Mouse (Mus musculus) retina, adult 2 months (tissue): ENCODE data around the gene Abl2.

ENCODE experiments used
- DNase-seq: peaks from one replicate; pipeline ENCODE4 v3.0.0-alpha.2; 2012; ENCODE audit warnings: low read depth, low spot score

The Abl2 gene

DNA sequence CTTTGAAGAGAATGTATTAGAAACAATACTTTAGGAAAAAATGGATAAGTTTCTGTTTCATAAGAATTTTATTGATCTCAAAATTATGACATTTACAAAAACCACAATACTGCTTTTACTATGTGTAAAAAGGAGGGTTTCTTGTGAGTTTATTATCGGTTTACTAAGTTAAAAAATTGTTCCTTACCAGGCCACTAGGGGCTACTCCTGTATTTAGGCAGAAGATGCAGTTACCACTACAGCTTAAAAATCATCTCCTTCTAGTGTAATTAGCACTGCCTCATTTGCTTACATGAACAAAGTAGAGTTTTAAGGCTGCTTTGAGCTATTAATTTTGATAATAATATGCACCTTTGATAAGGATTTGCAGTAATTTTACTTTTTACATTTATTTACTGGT lies 25.6 kb downstream of the Abl2 start:
- DNase-seq, result no peak

DNA sequence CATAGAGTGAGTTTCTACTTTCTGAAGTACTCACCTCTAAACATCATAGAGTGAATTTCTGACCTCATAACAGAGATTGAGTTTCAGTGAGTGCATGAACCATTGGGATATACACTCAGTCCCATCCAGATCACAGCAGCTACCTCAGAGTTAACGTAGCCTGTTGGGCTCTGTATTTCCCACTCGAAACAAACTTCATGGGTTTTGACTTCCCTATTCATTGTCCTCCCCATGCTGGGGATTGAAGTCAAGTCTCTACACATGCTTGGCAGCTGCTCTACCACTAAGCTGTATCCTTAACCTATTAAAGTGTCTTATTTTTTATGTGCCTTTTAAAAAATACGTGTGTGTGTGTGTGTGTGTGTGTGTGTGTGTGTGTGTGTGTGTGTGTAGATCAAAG lies 26.9 kb downstream of the Abl2 start:
- no peak for DNase-seq

DNA sequence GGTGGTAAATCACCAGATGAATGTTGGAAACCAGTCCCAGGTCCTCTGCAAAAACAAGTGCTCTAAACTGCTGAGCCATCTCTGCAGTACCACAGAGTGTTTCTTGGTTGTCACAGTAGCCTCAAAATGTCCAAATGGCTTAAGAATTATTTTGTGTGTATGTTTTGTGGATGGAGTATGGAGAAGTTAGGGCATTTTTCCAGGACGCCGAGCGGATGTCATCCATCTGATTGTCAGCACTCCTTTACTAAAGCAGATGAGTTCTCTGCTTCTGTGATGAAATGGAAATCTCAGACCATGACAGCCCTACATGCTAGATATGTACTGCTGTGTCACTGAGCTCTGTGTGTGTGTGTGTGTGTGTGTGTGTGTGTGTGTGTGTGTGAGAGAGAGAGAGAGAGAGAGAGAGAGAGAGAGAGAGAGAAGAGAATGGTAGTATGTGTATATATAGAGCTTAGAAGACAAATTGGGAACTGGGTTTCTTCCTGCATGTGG lies 31.3 kb downstream of the Abl2 start:
- no peak for DNase-seq

DNA sequence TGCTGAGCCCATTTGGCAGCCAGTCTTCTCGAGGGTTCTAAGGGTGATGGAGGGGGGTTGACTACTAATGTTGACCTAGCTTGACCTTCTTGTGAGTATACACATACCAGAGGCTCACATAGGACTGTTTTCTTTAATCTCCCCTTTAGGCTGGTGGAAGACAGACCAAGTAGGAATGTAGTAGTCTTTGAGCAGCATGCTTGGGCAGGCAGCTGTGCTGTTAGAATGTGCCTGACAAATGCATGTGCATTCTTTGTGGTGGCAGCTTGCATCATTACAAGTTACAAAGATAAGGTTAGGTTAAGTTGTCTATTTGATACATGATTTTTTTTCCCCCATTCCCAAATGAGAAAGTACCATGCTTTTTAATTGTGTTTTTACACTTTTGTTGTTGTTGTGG lies 31.8 kb downstream of the Abl2 start:
- no peak for DNase-seq

DNA sequence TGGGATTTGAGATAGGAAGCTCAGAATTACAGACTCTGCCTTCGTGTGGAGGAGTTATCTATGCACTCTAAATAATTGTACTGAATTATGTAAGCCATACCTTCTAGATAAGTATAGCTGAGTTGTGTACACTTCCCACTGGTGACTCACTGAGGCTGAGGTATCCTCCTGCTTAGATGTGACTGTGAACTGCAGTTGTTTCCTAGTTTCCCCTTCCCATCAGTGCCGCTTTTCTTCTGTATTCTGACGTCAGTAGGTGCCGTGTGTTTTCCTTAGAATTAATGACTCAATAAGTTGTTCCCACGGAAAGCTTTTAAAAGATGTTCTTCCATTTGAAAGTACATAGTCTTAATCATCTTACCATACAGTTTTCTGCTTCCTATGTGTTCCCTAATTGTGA lies 34.7 kb downstream of the Abl2 start:
- DNase-seq, result no peak

DNA sequence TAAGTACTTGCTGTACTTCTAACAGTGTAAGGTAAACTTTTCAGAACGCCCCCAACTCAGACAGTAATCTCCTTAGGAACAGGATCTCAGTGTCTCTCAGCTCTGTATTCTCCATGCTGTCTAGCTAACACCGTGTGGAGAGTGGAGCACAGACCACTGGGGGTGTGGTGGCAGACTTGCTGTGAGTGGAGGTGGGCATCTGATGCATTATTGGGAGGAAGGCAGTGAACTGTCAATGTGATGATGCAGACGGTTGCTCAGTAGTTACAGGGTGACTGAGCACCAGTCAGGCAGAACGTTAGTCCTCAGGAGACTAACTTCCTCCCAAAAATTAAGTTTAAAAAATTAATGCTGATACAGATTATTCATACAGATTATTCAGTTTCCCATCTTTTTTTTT lies 38.5 kb downstream of the Abl2 start:
- DNase-seq, result no peak

DNA sequence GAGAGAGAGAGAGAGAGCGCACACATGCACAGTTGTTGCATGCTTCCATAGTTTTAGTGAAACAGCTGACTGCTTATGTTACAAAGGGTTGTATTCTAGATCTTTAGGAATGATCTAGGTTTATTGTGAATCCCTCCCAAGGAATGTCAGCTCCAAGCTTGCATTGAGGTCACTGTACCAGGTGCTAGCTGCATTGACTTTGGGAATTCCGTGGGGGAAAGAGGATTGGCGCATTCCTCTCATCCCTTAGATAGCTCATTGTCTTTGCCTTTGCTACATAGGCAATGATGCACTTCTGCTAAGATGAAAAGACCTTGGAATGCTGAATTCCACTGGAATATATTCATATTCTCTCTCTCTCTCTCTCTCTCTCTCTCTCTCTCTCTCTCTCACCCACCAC lies 44.0 kb downstream of the Abl2 start:
- DNase-seq, result no peak

DNA sequence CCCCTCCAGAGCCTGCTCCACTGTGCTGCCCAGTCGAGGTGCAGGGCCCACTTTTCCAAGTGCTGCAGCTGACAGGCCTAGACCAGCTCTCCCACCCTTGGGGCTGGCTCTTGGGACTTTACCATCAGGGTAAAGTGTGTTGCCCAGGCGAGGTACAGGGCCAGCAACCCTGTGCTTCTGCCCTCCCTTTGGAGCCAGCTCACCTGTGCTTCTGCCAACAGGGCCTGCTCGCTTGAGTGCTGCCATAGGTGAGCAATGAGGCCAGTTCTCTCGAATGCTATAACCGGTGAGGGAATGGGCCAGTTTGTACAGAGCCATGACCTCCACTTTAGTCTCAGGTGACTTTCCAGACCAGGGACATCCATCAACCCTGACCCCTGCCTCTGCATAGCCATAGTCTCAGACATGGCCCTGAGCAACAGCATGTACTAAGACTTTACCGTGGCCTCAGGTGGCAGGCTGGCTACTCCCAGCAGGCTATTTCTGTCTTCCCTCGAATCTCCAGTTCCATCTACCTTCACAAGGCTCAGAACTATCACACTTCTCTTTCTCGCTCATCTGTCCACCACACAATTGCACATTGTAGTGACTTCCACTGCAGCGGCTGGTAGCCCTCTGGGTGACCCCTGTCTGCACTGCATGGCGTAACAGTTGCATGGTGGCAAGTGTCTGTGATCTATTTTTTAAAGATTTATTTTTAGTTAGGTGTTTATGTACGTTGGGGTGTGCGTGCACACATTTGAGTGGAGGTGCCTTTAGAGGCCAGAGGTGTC lies 46.7 kb downstream of the Abl2 start:
- DNase-seq, result no peak

DNA sequence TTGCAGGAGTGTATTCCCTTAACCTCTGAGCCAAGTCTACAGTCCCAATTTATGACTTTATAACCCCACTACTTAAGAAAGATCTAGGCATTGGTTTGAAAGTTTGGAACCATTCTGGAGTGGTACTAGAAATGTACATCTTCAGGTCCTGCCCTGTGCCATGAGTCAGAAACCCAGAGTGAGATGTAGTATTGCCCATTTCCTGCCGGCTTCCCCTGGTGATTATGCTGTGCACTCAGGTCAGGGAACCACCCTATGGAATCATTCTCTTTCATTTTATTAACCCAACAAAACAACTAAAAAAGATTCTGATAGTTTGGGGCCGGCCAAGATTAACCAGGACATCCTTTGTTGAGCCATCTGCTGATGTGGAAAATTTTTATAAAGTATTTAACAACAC lies 47.4 kb downstream of the Abl2 start:
- DNase-seq, result no peak

DNA sequence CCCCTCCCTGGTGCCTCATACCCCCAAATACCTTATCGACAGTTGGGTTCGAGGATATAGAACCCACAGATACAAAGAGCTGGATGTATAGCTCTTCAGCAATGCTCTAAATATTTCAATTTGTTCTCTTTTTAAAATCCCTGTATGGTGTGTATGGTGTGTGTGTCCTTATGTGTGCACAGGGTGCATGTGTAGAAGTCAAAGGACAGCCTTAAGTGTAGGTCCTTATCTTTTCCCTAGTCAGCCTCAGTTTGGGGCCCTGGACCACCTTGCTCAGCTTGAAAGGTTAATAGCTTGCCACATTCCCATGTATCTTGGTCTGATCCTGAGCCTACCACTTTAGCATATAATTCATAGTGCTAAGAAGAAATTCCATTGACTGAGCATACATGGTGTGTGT lies 49.9 kb downstream of the Abl2 start:
- no peak for DNase-seq

DNA sequence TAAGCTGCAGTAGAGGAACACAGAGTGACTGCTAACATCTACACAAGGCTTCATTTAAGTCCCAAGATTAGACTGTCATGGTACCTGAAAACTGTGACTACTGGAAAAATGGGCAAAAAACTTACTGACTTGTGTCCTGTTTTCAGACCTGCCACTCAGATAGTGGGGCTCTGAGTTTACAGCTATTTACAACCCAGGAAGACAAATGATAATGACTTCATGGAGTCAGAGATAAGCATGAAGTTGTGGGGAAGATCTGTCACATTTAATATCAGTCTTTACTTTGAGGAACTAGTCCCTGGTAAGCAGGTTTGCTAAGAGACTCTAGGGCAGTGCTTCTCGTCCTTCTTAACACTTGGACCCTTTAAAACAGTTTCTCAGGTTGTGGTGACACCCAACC lies 51.7 kb downstream of the Abl2 start:
- DNase-seq, result no peak

DNA sequence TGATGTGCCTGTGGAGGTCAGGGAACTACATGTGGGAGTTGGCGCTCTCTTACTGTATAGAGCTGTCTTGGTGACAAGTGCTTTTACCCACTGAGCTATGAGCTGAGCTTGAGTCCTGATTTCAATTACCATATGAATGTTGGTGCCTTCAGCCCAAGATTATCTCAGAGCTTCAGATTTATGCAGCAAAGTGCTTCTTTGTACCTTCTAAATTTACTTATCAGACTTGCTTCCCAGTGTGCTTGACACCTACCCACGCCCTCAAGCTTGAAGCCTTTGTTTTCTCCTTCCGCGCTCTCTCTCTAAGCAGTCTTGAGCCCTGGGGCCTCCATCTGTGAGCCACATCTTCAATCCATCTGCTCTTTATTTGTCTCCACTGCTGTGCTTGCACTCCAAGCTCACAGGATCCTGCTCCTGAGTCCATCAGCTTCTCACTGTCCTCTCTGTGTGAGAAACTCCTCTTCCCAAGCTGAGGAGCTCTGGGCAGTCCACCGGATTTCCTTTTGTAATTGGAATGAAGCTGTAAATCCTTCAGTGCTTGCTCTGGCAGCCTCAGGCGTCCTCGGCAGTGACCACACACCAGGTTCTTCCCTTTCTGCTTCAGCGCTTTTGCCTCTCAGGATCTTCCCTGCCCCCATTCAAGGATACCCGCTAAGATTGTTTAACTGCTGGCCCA lies 55.4 kb downstream of the Abl2 start:
- DNase-seq, result no peak

DNA sequence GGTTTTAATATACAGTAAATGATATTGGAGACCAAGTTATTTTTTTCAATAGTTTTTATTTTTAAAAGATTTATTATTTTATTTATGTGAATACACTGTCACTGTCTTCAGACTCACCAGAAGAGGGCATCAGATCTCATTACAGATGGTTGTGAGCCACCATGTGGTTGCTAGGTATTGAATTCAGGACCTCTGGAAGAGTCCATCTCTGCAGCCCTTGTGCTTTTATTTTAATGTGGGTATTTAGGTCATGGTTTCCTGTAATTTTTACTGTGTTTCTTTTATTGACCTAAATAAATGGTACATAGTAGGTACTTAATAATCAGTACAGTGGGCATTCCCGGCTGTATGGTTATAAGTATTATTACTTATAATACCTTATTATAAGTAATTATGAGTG lies 56.1 kb downstream of the Abl2 start:
- DNase-seq, result no peak

DNA sequence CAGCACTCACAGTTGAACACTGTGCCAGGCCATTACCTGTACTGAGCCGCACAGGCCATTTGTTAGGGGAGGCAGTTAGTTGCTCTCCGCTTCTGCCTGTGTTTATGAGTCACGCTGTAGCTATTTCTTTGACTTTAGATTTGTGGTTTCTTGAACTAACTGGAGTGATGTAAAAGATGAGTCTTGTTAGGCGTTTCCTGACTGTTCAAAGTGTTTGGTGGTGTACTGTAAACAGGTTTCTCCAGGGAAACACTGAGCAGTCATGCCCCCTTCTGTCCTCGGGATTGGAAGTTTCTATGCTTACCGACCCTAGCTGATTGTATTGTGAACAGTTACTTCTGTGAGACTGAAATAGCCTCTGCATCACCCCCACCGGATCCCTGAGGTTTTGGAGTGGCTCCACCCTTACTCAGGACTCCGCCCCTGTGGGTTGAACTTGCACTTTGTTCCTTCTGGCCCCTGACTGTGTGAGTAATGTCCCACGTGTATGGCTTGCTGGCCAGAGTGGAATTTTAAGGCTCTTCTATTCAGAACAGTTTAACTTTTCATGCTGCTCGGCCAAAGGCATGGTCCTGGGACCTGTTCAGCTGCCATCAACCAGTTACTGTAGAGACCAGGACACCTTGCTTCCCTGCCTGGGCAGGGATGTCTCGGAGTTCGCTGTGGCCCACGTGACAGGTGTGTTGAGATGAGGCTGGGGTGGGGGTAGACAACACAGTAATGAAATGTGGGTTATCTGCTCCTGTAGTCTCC lies 57.0 kb downstream of the Abl2 start:
- no peak for DNase-seq

DNA sequence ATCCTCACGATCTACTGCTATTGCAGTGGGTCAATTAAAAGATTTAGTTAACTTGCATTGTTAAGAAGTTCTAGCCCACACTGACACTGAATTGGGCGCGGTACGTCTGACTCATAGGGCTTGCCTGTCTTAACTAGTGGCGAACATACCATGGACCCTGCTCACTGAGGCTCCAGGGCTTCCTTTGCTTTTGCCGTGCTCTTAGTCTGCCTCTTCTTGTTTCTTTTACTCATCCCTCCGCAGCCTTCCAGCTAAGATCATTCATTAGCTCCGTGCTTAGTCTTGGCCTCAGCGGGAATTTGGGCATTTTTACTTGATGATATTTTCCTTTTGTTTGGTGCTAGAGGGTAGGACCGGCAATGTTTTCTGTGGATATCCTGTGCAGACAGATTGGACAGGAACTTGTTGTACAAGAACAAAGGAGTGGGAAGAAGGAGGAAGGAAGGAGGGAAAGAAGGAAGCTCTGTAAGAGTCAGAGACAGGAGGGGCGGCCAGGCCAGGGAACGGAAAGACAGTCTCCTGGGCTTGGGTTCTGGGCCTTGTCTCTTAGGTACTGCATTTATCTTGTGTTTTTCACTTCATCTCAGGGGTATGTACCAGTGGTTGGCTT lies 58.5 kb downstream of the Abl2 start:
- no peak for DNase-seq

DNA sequence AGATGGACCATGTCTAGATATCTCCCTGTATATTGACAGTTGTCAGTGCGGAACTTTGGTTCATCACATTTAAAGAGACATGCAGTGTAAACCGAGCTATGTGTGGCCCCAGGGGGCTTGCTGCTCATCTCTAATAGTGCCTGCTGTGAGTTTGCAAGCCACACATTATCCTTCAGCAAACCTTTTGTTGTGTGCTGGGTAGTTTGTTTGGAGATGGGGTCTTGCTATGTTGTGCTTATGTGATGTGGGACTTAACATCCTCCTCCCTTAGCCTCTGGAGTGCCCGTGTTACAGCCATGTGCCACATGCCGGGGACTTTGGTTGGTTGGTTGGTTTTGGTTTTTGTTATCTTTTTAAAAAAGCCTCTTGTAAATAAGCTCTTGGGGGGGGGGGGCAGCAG lies 59.2 kb downstream of the Abl2 start:
- DNase-seq, result no peak

DNA sequence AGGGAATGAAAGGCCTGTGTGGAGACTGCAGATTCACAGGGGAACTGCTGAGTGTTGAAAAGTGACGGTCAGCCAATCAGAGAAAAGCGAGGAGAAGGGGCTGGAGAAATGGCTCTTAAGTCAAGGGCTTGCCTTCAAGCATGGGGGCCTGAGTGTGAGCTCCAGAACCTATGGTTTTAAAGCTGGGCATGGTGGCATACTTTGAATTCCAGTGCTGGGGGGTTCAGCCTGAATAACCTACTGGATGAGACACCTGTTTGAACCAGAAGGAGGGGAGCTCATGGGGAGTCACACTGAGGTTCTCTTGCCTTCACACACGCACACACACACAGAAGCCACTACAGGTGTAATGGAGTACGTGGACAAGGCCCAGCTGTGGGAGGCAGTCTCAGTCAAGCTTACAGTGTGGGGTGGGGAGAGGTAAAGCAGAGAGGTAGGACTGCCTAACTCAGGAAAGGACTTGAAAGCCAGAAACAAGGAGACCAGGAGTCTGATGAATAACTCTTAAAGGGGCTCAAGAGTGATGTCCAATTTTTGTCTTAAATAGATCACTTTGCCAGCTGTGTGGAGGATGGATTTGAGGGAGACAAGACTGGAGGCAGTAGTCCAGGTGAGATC lies 61.8 kb downstream of the Abl2 start:
- DNase-seq, result no peak

DNA sequence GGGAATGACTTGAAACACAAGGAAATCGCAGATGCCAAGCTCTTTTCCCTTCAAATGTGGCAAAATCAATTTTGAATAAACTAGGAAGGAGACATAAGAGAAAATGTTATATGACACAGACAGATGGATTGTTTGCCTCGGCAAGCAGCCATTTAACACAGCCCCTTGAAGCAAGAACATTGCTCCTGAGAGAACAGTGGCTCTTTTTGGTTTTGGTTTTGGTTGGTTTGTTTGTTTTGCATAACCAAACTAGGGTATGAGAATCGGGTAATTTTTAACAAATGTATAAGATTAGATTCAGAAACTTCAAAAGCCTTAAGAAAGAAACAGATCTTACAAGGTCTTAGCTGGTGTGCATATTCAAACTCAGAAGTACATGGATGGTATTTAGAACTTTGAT lies 62.4 kb downstream of the Abl2 start:
- DNase-seq, result no peak

DNA sequence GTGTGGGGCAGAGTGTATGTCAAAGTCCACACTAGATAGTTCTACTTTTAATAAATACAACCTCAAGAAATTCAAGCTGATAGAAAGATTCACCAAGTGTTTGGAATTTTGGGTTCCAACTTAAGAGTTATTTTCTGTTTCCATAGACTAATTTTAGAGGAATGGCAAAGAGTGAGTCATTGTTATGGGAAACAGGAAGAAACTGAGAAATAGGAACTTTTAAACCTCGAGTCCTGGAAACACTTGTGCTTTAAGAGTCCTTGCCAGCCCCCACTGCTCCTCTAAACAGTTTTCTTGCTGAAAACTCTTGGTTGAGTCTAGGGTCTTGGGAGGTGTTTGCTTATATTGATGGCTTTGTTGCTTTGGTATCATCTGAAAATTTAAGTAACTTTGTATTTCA lies 65.6 kb downstream of the Abl2 start:
- DNase-seq, result no peak

DNA sequence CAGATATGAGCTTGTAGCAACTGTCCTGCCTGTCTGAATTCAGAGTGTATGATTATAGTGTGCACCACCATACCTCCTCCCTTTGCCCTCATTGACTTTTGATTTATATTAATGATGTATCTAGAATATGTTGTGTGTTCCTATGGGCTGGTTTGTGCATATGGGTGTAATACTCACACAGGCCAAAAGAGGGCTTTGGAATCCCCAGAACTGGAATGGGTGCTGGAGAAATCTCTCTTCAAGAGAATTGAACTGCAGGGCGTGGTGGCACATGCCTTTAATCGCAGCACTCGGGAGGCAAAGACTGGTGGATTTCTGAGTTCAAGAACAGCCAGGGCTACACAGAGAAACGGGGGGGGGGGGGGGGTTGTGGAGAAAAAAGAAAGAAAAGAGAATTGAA lies 68.1 kb downstream of the Abl2 start:
- no peak for DNase-seq

DNA sequence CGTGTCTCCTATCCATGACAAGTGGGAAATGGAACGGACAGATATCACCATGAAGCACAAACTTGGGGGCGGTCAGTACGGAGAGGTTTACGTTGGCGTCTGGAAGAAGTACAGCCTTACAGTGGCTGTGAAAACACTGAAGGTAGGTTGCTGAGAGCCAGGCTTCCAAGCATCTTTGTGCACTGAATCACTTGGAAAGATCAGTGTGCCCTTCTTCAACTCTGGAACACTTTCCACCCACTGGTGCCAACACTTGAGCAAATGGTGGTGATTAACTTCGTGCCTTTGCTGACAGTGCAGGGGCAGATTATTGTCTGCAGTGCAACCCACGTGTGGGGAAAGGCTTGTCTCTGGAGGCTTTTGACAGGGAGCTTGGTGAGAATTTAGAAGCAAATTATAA lies 71.4 kb downstream of the Abl2 start:
- no peak for DNase-seq

DNA sequence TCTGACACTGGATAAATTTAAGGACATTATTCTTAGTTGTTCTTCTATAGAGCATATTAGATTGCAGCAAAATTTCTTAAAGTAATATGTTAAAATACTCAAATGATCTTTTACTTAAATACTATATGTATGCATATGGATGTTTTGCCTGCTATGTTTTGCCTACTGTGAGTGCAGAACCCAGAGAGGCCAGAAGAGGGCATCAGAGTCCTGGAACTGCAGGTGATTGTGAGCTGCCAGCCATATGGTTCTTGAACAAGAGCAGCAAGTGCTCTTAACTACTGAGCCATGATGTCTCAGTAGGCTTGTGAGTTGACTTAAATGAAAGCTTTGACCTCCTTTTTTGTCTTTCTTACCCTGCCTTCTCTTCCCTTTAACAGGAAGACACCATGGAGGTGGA lies 72.4 kb downstream of the Abl2 start:
- no peak for DNase-seq
